In the genomic region with DNA sequence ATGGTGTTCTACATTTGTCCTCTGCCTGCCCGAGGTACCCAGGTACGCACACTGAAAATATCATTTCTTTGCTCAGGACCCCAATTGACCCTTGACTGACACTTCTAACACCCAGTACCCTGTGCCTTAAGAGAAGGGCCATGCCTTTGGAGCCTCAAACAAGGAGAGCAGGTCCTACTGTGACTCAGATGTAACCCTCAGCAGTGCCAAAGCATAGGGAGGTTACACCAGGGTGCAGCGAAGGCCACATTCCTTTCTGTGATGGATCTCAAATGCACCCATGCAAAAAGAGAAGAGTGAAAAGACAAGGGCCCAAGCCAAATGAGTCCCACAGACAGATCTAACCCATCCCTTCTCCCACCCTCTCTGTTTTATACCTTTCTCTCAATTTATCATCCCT, we compare ENCODE assay signal across 27 mouse cellular contexts.
"Had no signal": no experiment of that assay in that cellular context is flagged by ENCODE, and none has a peak within 500 bp of the region (broad histone marks: within the 10 kb centered on the region; RNA-seq: fewer than 3 reads in every experiment).

No protein-coding gene starts in this region.

- H3K4me3 ChIP-seq: gastrocnemius, adult 2 months; heart, embryonic 10.5 days; heart, embryonic 12.5 days; hindbrain, embryonic 10.5 days; hindbrain, embryonic 12.5 days; intestine, embryonic 15.5 days; limb, embryonic 10.5 days; limb, embryonic 12.5 days; liver, embryonic 13.5 days; liver, embryonic 15.5 days had no signal

- ATAC-seq: hindbrain, embryonic 16.5 days; inflammation-experienced regulatory T-cells, adult 6 months; intestine, embryonic 15.5 days; intestine, postnatal 0 days had no signal

- H3K27ac ChIP-seq: gastrocnemius, adult 2 months; heart, embryonic 10.5 days; hindbrain, embryonic 10.5 days; hindbrain, embryonic 12.5 days; hindbrain, embryonic 14.5 days; intestine, embryonic 15.5 days; kidney, postnatal 0 days; limb, embryonic 10.5 days; limb, embryonic 12.5 days; liver, embryonic 13.5 days; liver, embryonic 15.5 days had no signal

- DNase-seq: gastrocnemius, adult 2 months; gastrocnemius, postnatal 10 days; gastrocnemius, postnatal 25 days; heart, adult 18-20 months; heart, postnatal 10 days; heart, postnatal 4 days; kidney, adult 18-20 months; kidney, adult 8-10 months; kidney, postnatal 14 days; kidney, postnatal 36 days; layer of hippocampus, adult 9-11 months; layer of hippocampus, postnatal 36 days; liver; liver, embryonic 13.5 days had no signal
